Mouse (Mus musculus) forebrain, postnatal 0 days (tissue): Measurements from ENCODE around the gene Ahdc1. TPM values are rescaled to one million over a fixed set of nuclear protein-coding genes. Genes with fewer than 3 reads are reported as not detected.

Experiments used
- ATAC-seq: fragments of 200-750 bp; cut with Nextera tagmentation; 2 replicates; pipeline ENCODE4 v1.8.0; 2017; ENCODE audit warnings: mild to moderate bottlenecking, moderate library complexity
- DNase-seq: peaks from one replicate; pipeline ENCODE4 v3.0.0-alpha.2; 2015
- H3K27ac ChIP-seq: fragments of 300-500 bp; sonication (generic); 2 replicates; pipeline ENCODE4 v1.5.1; 2014; ENCODE audit warnings: low read depth, mild to moderate bottlenecking, antibody characterized with exemption, low read length, moderate library complexity, mixed read lengths
- H3K27me3 ChIP-seq: fragments of 300-500 bp; sonication (generic); 2 replicates; pipeline ENCODE4 v1.6.1; 2014; ENCODE audit warnings: mild to moderate bottlenecking, low read length, mixed read lengths; ENCODE audit not compliant: insufficient read depth
- H3K36me3 ChIP-seq: fragments of 300-500 bp; sonication (generic); 2 replicates; pipeline ENCODE4 v1.6.1; 2014; ENCODE audit warnings: mild to moderate bottlenecking, moderate library complexity; ENCODE audit not compliant: insufficient read depth
- H3K4me1 ChIP-seq: fragments of 300-500 bp; sonication (generic); 2 replicates; pipeline ENCODE4 v1.6.1; 2014; ENCODE audit warnings: antibody characterized with exemption; ENCODE audit not compliant: insufficient read depth
- H3K4me2 ChIP-seq: fragments of 300-500 bp; sonication (generic); 2 replicates; pipeline ENCODE4 v1.6.1; 2014; ENCODE audit warnings: low read depth, mild to moderate bottlenecking, moderate library complexity
- H3K4me3 ChIP-seq: fragments of 300-500 bp; sonication (generic); 2 replicates; pipeline ENCODE4 v1.5.1; 2014; ENCODE audit warnings: low read depth, low read length, mixed read lengths
- H3K9ac ChIP-seq: fragments of 300-500 bp; sonication (generic); 2 replicates; pipeline ENCODE4 v1.6.1; 2014; ENCODE audit warnings: mild to moderate bottlenecking
- H3K9me3 ChIP-seq: fragments of 300-500 bp; sonication (generic); 2 replicates; pipeline ENCODE4 v1.6.1; 2016; ENCODE audit warnings: low read length
- CTCF ChIP-seq: sonication (generic); IDR thresholded peaks from 2 replicates; pipeline ENCODE4 v1.5.1; 2016; ENCODE audit warnings: antibody characterized with exemption, control low read depth, low read depth
- WGBS: fragments of 180-500 bp; shearing (Covaris S2); extraction: QIAGEN DNeasy Blood & Tissue Kit; methylation state at CpG from one replicate; pipeline ENCODE4 v1.1.7; 2014; 5-methylcytosine and 5-hydroxymethylcytosine counted together
- polyA plus RNA-seq: library from polyadenylated mRNA; unstranded; fragments of >200 nt; fragmentation: Nextera tagmentation; extraction: Ambion mirVana; gene quantifications from 2 replicates; pipeline ENCODE4 v1.2.1, GENCODE M21; 2015
- total RNA-seq: library from RNA; depleted of rRNA; stranded (reverse); fragments of >200 nt; gene quantifications from 2 replicates; pipeline ENCODE4 v1.2.3, GENCODE M21; 2014

The Ahdc1 gene
- total and polyA plus RNA-seq, 2 experiments from 2014 or later = 8.4 to 82.4 TPM

DNA sequence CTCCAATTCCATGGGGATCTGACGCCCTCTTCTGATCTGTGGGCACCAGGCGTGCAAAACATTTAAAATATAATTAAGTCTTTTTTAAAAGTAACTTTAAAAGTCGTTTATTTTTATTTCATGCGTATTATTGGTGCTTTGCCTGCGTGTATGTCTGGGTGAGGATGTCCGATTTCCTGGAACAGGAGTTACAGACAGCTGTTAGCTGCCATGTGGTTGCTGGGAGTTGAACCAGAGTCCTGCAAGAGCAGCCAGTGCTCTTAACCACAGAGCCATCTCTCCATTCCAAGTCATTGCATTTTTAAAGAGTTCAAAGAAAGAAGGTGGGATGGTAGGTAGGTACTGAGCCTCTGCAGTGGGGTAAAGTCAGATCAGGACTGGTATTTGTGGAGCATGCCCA is 43.5 kb downstream of the Ahdc1 start:
- H3K9ac ChIP-seq = no peak overlapping the region
- no peak overlapping the region for H3K27ac ChIP-seq
- 79% methylated on average over 6 of the region's 6 CpGs for WGBS
- no peaks in the 10 kb centered on the region for H3K9me3 ChIP-seq
- H3K4me3 ChIP-seq = no peak overlapping the region
- ATAC-seq (no peak), DNase-seq (no peak)
- H3K4me2 ChIP-seq = no peak overlapping the region
- no peaks in the 10 kb centered on the region for H3K27me3 ChIP-seq
- peaks cover 5% of the 10 kb centered on the region for H3K4me1 ChIP-seq
- H3K36me3 ChIP-seq = peaks cover 9% of the 10 kb centered on the region; the same call in 1 of the 2 replicates
- no peak for TF ChIP-seq CTCF

DNA sequence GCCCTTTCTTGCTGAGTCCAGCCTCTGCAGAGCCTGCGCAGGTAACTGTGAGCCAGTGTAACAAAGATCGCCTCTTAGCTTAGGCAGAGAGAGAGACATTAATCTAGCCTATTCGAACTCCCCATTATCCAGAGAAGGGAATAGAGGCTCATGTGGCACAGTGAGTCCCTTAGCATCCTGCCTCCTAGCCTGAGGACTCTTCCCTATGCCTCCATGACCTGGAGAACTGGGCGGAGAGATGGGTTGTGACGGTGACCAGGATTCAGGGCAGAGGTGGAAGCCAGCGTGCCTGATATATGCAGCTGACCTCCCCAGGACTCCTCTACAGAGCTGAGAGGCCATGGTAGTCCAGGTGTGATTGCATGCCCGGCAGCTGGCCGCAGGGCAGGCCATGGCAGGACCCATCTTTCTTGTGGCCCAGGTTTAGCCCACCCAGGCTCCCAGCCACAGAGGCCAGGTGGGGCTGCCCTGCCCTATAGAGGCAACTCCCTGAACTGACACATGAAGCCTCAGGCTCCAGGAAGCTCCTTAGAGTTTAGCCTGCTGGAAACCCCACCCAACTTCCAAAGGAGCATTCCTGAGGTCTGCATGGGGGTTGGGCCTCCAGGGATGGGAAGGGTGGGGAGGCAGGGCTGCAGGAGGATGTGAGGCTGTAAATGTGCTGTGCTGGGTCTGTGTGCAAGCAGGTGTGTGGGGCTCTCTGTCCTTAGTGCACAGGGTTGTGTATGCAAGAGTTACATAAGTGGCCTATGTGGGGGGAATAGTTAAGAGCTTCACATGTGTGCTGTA is 44.3 kb downstream of the Ahdc1 start:
- no peak for TF ChIP-seq CTCF
- DNase-seq (no peak), ATAC-seq (0 out of 2 replicates have a peak, but pooled peaks have one; percentile 5)
- no peaks in the 10 kb centered on the region for H3K27me3 ChIP-seq
- no peaks in the 10 kb centered on the region for H3K9me3 ChIP-seq
- H3K4me3 ChIP-seq = no peak overlapping the region
- WGBS = 78% methylated on average over 8 of the region's 8 CpGs
- H3K9ac ChIP-seq = no peak overlapping the region
- no peaks in the 10 kb centered on the region; the same call in 1 of the 2 replicates for H3K4me1 ChIP-seq
- peaks cover 9% of the 10 kb centered on the region; the same call in 1 of the 2 replicates for H3K36me3 ChIP-seq
- H3K4me2 ChIP-seq = no peak overlapping the region
- no peak overlapping the region for H3K27ac ChIP-seq

- Histone ChIP-seq H3K9ac (no peak overlapping the region), H3K4me1 (no peaks in the 10 kb centered on the region; the same call in 1 of the 2 replicates), H3K9me3 (no peaks in the 10 kb centered on the region), H3K27me3 (no peaks in the 10 kb centered on the region), H3K4me3 (no peak overlapping the region), H3K4me2 (no peak overlapping the region), H3K36me3 (peaks cover 16% of the 10 kb centered on the region), H3K27ac (no peak overlapping the region)
- ATAC-seq = peak; percentile 58
- peak; percentile 79 for TF ChIP-seq CTCF
- WGBS = 3% methylated on average over 14 of the region's 15 CpGs
- DNase-seq = peak; percentile 73
Observed at GRCm38 (mm10) chr4:133056069-133056890, 45.2 kb downstream of the Ahdc1 start.

DNA sequence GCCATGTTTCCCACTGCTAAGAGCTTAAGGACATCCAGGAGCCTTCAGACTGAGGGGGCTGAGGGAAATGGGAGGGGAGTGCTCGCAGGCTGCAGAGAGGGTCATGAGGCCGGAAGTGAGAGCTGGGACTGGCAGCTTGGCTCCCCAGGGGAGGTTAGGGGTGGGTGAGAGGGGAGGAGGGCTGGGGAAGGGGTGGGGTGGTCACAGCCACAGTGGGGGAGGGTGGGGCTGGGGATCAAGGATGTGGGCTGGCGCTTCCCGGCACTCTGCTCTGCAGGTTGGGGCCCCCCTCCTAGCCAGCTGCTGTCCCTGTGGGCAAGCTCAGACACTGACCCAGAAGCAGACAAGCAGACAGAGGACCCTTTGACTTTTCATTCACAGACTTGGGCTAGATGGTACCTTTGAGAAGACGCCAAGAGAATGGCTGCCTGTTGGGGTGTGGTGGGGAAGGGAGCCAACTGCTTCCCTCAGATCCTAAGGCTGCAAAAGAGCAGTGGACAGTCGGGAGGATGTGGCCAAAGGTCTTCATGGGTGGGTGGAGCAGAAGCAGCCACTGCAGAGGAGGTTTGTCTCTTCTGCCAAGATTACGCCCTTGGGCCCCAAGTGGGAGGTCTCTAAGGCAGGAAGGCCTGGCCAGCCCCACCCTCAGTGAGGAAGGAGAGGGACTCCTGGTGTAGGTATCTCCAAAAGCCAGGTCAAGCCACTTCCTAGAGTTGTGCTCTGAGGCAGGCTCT is 46.5 kb downstream of the Ahdc1 start:
- no peak overlapping the region for H3K9ac ChIP-seq
- no peak for TF ChIP-seq CTCF
- no peaks in the 10 kb centered on the region for H3K27me3 ChIP-seq
- 48% methylated on average over 7 of the region's 7 CpGs for WGBS
- H3K36me3 ChIP-seq = peaks cover 28% of the 10 kb centered on the region
- no peak overlapping the region; the same call in 1 of the 2 replicates for H3K27ac ChIP-seq
- ATAC-seq (no peak), DNase-seq (no peak)
- H3K4me3 ChIP-seq = no peak overlapping the region
- no peaks in the 10 kb centered on the region for H3K4me1 ChIP-seq
- no peak overlapping the region for H3K4me2 ChIP-seq
- no peaks in the 10 kb centered on the region for H3K9me3 ChIP-seq

GRCm38 (mm10) chr4:133058123-133058453 is 47.0 kb downstream of the Ahdc1 start:
- H3K4me3 ChIP-seq = no peak overlapping the region
- no peak for TF ChIP-seq CTCF
- 89% methylated on average over 4 of the region's 4 CpGs for WGBS
- H3K4me1 ChIP-seq = no peaks in the 10 kb centered on the region
- no peaks in the 10 kb centered on the region for H3K9me3 ChIP-seq
- H3K4me2 ChIP-seq = no peak overlapping the region
- peaks cover 34% of the 10 kb centered on the region for H3K36me3 ChIP-seq
- no peaks in the 10 kb centered on the region for H3K27me3 ChIP-seq
- no peak overlapping the region for H3K27ac ChIP-seq
- DNase-seq (no peak), ATAC-seq (no peak)
- no peak overlapping the region for H3K9ac ChIP-seq

GRCm38 (mm10) chr4:133058513-133059480 is 47.7 kb downstream of the Ahdc1 start:
- DNase-seq (no peak), ATAC-seq (no peak)
- H3K4me1 ChIP-seq = no peaks in the 10 kb centered on the region
- no peak overlapping the region for H3K4me3 ChIP-seq
- no peak overlapping the region for H3K9ac ChIP-seq
- H3K27ac ChIP-seq = no peak overlapping the region
- no peaks in the 10 kb centered on the region for H3K9me3 ChIP-seq
- H3K4me2 ChIP-seq = no peak overlapping the region
- peaks cover 41% of the 10 kb centered on the region for H3K36me3 ChIP-seq
- 82% methylated on average over 11 of the region's 11 CpGs for WGBS
- TF ChIP-seq CTCF = no peak
- no peaks in the 10 kb centered on the region for H3K27me3 ChIP-seq
